Mouse (Mus musculus) frontal cortex, postnatal 36 days (tissue): ENCODE results near the gene Ptpn11.

Experiments
- DNase-seq, 2 experiments: peaks; one replicate each; pipeline ENCODE4 v3.0.0; 2022; ENCODE audit warnings: low spot score in 2 of 2

Ptpn11 gene

GRCm38 (mm10) chr5:121082605-121083004, 108.6 kb downstream of the Ptpn11 start:
- peak in 1 of 2 experiments; percentile 39 for DNase-seq

GRCm38 (mm10) chr5:121081754-121082153, 109.4 kb downstream of the Ptpn11 start:
- DNase-seq = no peak
